Mouse (Mus musculus): Measurements from ENCODE around the gene Fads6.

- no peak for TF ChIP-seq CTCF (conservative IDR thresholded peaks at IDR 0.05 in 1 of 2, IDR thresholded peaks at IDR 0.05 in 1 of 2; ENCODE audit: low read depth in 2 of 2, low read length in 2 of 2)
- no peak for TF ChIP-seq EP300 (IDR thresholded peaks at IDR 0.05; ENCODE audit: low read length)
- no peak for TF ChIP-seq POLR2A (IDR thresholded peaks at IDR 0.05; ENCODE audit: low read depth, low read length)
- TF ChIP-seq BHLHE40 (IDR thresholded peaks at IDR 0.05; ENCODE audit: low read depth, low read length) = no peak
- TF ChIP-seq MAX (IDR thresholded peaks at IDR 0.05; ENCODE audit: low read length) = no peak
- no peak; the same call in 1 of the 2 replicates for TF ChIP-seq ETS1 (conservative IDR thresholded peaks at IDR 0.05; ENCODE audit: low read depth, low read length)
- no peak for TF ChIP-seq NELFE (IDR thresholded peaks at IDR 0.05; ENCODE audit: low read depth, low read length)
- no peak for TF ChIP-seq POLR2AphosphoS2 (IDR thresholded peaks at IDR 0.05; ENCODE audit: low read depth, low read length)
- TF ChIP-seq SIN3A (IDR thresholded peaks at IDR 0.05; ENCODE audit: low read length) = no peak
- no peak for TF ChIP-seq PAX5 (IDR thresholded peaks at IDR 0.05; ENCODE audit: low read length)
- no peak for TF ChIP-seq USF2 (conservative IDR thresholded peaks at IDR 0.05; ENCODE audit: low read depth, low read length)
- TF ChIP-seq USF1 (IDR thresholded peaks at IDR 0.05; ENCODE audit: low read depth, low read length) = no peak
Measured at GRCm38 (mm10) chr11:115246386-115246785, 51.1 kb downstream of the Fads6 start.
